Mouse (Mus musculus) C2C12 (cell line): ENCODE data around the gene Rtf1.

ENCODE experiments used
- CTCF ChIP-seq: IDR thresholded peaks from one replicate; pipeline ENCODE4 v1.5.1; 2011; ENCODE audit not compliant: control insufficient read depth, insufficient read depth, insufficient read length
- MAX ChIP-seq: IDR thresholded peaks from one replicate; pipeline ENCODE4 v1.6.1; 2011; ENCODE audit warnings: mild to moderate bottlenecking, control low read depth
- USF1 ChIP-seq: IDR thresholded peaks from one replicate; pipeline ENCODE4 v1.6.1; 2011; ENCODE audit warnings: low read depth, mild to moderate bottlenecking, control low read depth, moderate library complexity

GRCm38 (mm10) chr2:119710011-119710410, 35.1 kb downstream of the Rtf1 start:
- TF ChIP-seq CTCF, result no peak
- no peak for TF ChIP-seq MAX
- no peak for TF ChIP-seq USF1
